In the genomic region with DNA sequence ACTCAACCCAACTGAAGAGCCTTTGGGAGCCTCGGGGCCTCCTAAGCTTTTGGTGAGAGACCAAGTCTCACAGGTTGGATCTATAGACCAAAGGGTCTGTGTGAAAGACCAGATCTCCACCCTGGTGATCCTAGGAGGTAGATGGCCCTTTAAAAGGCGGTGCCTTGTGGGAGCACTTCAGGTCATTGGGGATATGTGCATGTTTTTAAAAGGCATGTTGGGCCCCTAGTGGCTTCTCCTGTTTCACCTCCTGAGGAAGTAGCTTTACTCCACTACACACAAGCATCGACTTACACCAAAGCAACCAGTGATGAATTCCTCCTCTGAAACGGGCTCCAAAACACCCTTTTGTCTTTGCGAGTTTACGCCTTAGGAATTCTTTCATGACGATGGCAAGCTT, we compare ENCODE assay signal across 12 mouse cellular contexts.
DNase-seq lines count a peak whose midpoint lies in the region; ATAC-seq lines count a peak whose summit lies in the region.
"Had no signal": no experiment of that assay in that cellular context is flagged by ENCODE, and none has a peak within 500 bp of the region (broad histone marks: within the 10 kb centered on the region; RNA-seq: fewer than 3 reads in every experiment).

No protein-coding gene starts in this region.

- H3K4me1 ChIP-seq in forebrain, embryonic 10.5 days = peaks cover 22% of the 10 kb centered on the region
- H3K4me1 ChIP-seq in forebrain, embryonic 16.5 days (replicated peaks; ENCODE audit: control insufficient read depth, insufficient read depth, low read length) = peaks cover 8% of the 10 kb centered on the region
- peaks cover 34% of the 10 kb centered on the region for H3K4me1 ChIP-seq in embryonic facial prominence, embryonic 10.5 days

- H3K27ac ChIP-seq in forebrain, embryonic 10.5 days = 0 out of 2 replicates have a peak overlapping the region, but pooled peaks have one; percentile 15
- H3K27ac ChIP-seq in forebrain, embryonic 16.5 days (ENCODE audit: low read length) = no peak overlapping the region
- H3K27ac ChIP-seq in embryonic facial prominence, embryonic 10.5 days (replicated peaks) = peak overlapping the region; percentile 73

- WGBS in forebrain, embryonic 10.5 days = 74% methylated on average over 7 of the region's 7 CpGs
- WGBS in forebrain, embryonic 16.5 days = 79% methylated on average over 7 of the region's 7 CpGs
- WGBS in embryonic facial prominence, embryonic 10.5 days = 40% methylated on average over 7 of the region's 7 CpGs

- H3K36me3 ChIP-seq in forebrain, embryonic 10.5 days (replicated peaks) = no peaks in the 10 kb centered on the region
- no peaks in the 10 kb centered on the region for H3K36me3 ChIP-seq in forebrain, embryonic 16.5 days (ENCODE audit: control insufficient read depth, insufficient read depth)
- no peaks in the 10 kb centered on the region for H3K36me3 ChIP-seq in embryonic facial prominence, embryonic 10.5 days (replicated peaks)

- H3K9ac ChIP-seq in forebrain, embryonic 16.5 days (replicated peaks; ENCODE audit: low read depth, low read length) = no peak overlapping the region

- no peak overlapping the region for H3K4me2 ChIP-seq in forebrain, embryonic 16.5 days (ENCODE audit: low read length)

- no peak for DNase-seq in forebrain, embryonic 10.5 days (ENCODE audit: extremely low spot score, low spot score)
- peak; percentile 18 for DNase-seq in kidney, postnatal 10 days
- DNase-seq in kidney, postnatal 36 days = no peak
- peak; percentile 73 for DNase-seq in embryonic facial prominence, embryonic 10.5 days (ENCODE audit: low spot score)
- peak; percentile 52 for DNase-seq in mesoderm, embryonic 11.5 days (ENCODE audit: low read depth, low spot score)
- no peak for DNase-seq in adrenal gland, postnatal 14 days
- no peak for DNase-seq in ovary, postnatal 36 days (ENCODE audit: low spot score)
- DNase-seq: cerebellum, adult 18-20 months; midbrain, embryonic 14.5 days; right cerebral cortex, postnatal 4 days; thymus, adult 2 months had no signal

- ATAC-seq in forebrain, embryonic 16.5 days = no peak

- peaks cover 6% of the 10 kb centered on the region; the same call in 1 of the 2 replicates for H3K9me3 ChIP-seq in forebrain, embryonic 10.5 days
- H3K9me3 ChIP-seq in forebrain, embryonic 16.5 days (ENCODE audit: control insufficient read depth, low read length) = no peaks in the 10 kb centered on the region
- peaks cover 7% of the 10 kb centered on the region for H3K9me3 ChIP-seq in embryonic facial prominence, embryonic 10.5 days

- no peak overlapping the region for H3K4me3 ChIP-seq in forebrain, embryonic 10.5 days
- H3K4me3 ChIP-seq in forebrain, embryonic 16.5 days (replicated peaks; ENCODE audit: low read length) = no peak overlapping the region
- H3K4me3 ChIP-seq in embryonic facial prominence, embryonic 10.5 days = no peak overlapping the region

- no peaks in the 10 kb centered on the region for H3K27me3 ChIP-seq in forebrain, embryonic 10.5 days (ENCODE audit: poor library complexity, severe bottlenecking)
- H3K27me3 ChIP-seq in forebrain, embryonic 16.5 days (replicated peaks; ENCODE audit: control insufficient read depth, insufficient read depth, low read length) = peaks cover 9% of the 10 kb centered on the region
- H3K27me3 ChIP-seq in embryonic facial prominence, embryonic 10.5 days (replicated peaks; ENCODE audit: low read depth, poor library complexity, severe bottlenecking) = no peaks in the 10 kb centered on the region

Comparison
In these comparisons a context has a peak if more than half of its experiments do, and no peak if none do; other contexts are left out.
1. DNase-seq: peak in kidney, postnatal 10 days (single experiment), embryonic facial prominence, embryonic 10.5 days (single experiment) and mesoderm, embryonic 11.5 days (single experiment); none in forebrain, embryonic 10.5 days (single experiment), kidney, postnatal 36 days (0 of 2), adrenal gland, postnatal 14 days (single experiment) and ovary, postnatal 36 days (single experiment).